Mouse (Mus musculus): ENCODE measurements at regions not wholly inside any gene's neighbourhood (a gene's known extent, or its start where the extent isn't known, plus 50 kb on each side); places are given as distances from the start of the nearest gene placed in this dataset.
A peak's percentile ranks its signal among the peaks of the same experiment; 100 is the strongest.

- DNase-seq (ENCODE audit: low spot score in 2 of 2), result no peak
Observed at GRCm38 (mm10) chr7:124857106-124857505, 587.4 kb upstream of the Kdm8 start.

- DNase-seq (ENCODE audit: low spot score in 2 of 2), result no peak
Observed at GRCm38 (mm10) chr7:124861397-124861796, 583.1 kb upstream of the Kdm8 start.

DNA sequence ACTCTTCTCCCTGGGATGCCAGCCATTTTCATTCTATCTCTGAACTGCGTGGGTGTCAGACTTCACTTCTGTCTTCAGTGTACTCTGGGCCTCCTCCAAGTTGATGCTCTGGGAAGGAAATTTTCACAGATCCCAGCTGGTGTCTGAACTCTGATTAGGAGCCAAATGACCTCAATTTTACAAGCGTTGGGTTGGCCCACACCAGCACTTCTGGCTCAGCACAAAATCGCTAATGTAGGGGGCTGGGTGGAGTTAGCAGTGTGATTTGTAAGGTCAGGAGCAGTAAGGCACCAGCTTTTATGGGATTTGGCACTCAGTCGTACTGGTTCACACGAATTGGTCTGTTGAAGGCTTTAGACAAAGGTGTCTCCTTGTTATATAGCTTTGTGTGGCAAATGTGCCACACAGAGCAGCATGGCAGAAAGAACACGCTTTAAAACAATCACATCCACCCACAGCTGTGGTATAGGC lies 576.3 kb upstream of the Kdm8 start:
- DNase-seq (ENCODE audit: low spot score in 2 of 2), result no peak

DNA sequence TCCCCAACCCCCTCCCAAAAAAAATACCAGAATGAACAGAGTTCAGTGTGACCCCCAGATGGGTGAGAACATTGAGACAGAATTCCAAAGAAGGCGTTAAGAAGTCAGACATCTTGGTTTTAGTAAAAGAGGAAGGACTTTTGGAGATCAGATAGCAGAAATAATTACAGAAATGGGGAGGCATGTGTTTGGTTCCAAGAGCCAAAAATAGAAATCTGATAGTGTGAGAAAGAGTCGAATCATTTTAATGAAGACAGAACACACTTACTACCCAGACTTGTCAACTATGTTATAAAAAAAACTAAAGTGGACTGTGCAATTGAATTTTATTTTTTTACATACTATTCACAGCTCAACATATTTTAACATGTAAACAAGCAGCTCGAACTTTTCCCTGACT lies 575.9 kb upstream of the Kdm8 start:
- DNase-seq (ENCODE audit: low spot score in 2 of 2), result no peak

GRCm38 (mm10) chr7:124880771-124881170 lies 563.7 kb upstream of the Kdm8 start:
- DNase-seq (ENCODE audit: low spot score in 2 of 2), result no peak

GRCm38 (mm10) chr7:124907233-124907632 lies 537.2 kb upstream of the Kdm8 start:
- peak in 1 of 2 experiments; percentile 18 for DNase-seq (ENCODE audit: low spot score in 2 of 2)

GRCm38 (mm10) chr7:124907662-124908296 lies 536.7 kb upstream of the Kdm8 start:
- DNase-seq (ENCODE audit: low spot score in 2 of 2), result no peak

DNA sequence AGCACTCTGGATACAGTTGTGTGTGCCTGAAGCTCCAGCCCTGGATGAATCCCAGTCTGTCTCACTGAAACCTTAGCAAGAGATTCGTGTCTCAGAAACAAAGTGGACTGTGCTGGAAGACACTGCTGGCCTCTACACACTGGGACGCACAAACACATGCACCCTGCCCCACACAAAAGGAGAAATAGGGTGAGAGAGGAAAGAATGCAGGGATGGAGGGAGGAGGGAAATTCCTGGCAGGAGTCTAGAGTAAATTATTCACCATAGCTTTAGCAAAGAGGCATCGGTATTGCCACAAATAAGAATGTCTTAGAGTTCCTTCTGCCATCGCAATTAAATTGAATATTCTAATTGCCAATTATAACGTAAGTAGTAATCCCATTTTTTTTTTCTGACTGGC lies 530.4 kb upstream of the Kdm8 start:
- no peak for DNase-seq (ENCODE audit: low spot score in 2 of 2)

DNA sequence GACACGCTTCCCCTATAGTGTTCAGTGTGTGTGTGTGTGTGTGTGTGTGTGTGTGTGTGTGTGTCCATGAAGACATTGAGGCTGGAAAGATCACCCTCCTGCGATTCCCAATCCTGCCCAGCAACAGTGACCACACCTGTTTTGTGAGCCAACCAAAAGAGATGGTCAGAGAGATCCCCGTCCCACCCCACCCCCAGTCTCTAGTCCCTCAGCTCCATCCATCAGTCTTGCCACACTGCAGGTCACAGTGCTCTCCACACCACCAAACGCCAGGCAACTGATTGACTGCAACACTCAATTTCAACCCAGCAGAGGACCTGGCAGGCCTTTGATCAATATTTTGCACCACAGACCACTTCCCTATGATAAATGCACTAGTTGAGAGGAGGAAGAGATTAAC lies 530.0 kb upstream of the Kdm8 start:
- DNase-seq (ENCODE audit: low spot score in 2 of 2), result no peak

- DNase-seq (ENCODE audit: low spot score in 2 of 2), result no peak
Observed at GRCm38 (mm10) chr7:124914972-124915371, 529.5 kb upstream of the Kdm8 start.

- DNase-seq (ENCODE audit: low spot score in 2 of 2), result no peak
Observed at GRCm38 (mm10) chr7:124915637-124916036, 528.8 kb upstream of the Kdm8 start.

DNA sequence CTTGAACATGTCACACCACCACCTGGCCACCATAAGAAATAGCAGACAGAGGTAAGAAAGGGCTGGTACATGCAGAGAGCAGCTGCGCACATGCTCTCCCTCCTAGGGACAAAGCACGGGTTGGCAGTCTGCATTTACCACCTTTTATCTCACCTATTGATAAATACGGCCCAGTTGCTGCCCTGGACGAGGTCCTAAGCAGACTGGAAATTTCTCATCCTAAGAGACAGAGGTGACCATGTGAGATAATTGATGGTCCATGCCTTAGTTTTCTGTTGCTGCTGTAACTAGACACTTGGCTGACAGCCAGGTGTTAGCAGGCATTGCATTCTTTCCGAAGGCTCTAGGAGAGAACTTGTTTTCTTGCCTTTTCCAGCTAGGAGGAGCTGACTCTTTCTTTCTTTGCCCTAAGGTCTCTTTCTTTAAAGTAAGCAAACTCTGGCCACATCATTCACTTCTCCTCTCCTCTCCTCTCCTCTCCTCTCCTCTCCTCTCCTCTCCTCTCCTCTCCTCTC lies 526.8 kb upstream of the Kdm8 start:
- DNase-seq (ENCODE audit: low spot score in 2 of 2), result no peak

GRCm38 (mm10) chr7:124922806-124923205 lies 521.7 kb upstream of the Kdm8 start:
- DNase-seq (ENCODE audit: low spot score in 2 of 2), result no peak

DNA sequence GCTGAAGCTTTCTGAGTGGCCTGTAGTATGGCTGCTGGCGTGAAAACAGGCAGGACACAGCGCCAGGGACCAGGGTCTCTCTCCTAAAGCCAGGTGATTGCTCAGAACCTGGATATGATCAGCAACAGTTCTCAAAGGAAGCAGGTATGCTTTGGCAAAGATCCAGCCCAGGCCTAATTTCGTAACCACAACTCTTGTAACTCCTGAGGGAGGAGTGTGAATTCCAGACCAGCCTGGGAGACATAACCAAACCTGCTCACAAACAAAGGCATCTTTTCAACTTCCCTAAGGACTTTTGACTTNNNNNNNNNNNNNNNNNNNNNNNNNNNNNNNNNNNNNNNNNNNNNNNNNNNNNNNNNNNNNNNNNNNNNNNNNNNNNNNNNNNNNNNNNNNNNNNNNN lies 510.9 kb upstream of the Kdm8 start:
- no peak for DNase-seq (ENCODE audit: low spot score in 2 of 2)

- no peak for DNase-seq (ENCODE audit: low spot score in 2 of 2)
Observed at GRCm38 (mm10) chr7:124939357-124939756, 505.1 kb upstream of the Kdm8 start.

DNA sequence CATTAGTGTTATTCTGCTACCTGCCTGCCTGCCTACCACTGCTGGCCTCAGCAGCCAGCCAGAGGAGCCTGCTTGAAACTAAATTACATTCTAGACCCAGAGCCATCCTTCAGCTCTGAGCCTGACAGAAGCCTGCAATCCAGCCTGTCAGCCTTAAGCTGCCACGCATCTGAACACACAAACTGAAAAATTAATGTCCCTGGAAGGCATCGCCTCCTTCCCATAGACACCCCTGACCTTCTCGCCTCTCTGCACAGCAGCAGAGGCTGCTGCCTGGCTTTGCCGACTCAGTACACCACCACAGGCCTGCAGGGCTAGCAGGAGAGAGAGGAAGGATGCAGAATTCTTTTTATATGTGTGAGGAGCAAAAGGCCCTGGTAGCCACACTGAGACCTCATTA lies 502.9 kb upstream of the Kdm8 start:
- no peak for DNase-seq (ENCODE audit: low spot score in 2 of 2)

GRCm38 (mm10) chr7:124946424-124946823 lies 498.1 kb upstream of the Kdm8 start:
- DNase-seq (ENCODE audit: low spot score in 2 of 2), result no peak

GRCm38 (mm10) chr7:124957329-124957728 lies 487.1 kb upstream of the Kdm8 start:
- DNase-seq (ENCODE audit: low spot score in 2 of 2), result no peak

- DNase-seq (ENCODE audit: low spot score in 2 of 2), result no peak
Observed at GRCm38 (mm10) chr7:124974870-124975488, 469.5 kb upstream of the Kdm8 start.

DNA sequence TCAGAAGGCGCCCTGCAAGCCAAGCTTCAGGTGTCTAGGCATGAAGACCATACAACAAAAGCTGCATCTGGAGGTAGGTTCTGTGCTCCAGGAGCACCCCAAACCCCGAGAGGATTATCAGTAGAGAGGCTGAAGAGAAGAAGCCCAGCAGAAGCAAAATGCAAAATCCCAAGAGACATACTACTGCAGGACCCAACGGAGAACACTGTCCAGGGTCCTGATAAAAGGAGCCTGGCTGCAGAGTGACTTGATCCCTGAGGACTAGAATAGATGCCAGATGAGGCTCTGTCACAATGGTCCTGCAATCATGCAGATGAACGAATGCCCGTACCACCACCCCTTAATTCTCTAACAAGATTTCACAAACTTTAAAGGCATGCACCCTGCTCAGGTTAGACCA lies 455.0 kb upstream of the Kdm8 start:
- no peak for DNase-seq (ENCODE audit: low spot score in 2 of 2)

DNA sequence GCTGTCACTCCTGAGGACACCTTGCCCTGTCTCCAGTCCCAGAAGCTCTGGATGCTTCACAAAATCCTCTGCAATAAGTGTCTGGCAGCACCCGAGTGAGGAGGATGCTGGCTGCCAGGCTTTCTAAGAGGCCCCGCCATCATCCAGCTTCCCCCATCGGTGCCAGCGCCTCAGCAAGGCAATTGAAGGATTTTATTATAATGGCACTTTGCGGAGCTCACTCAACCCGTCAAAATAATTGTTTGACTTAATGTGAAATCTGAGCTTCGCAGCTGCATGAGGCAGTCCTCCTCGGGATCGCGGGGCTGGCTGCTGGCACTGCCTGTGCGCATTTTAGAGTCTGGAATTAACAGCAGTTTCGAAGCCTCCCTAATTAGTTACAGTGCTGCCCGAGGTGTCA lies 453.8 kb upstream of the Kdm8 start:
- peak; percentile 18 to 26 for DNase-seq (ENCODE audit: low spot score in 2 of 2)

GRCm38 (mm10) chr7:124996538-124996937 lies 447.9 kb upstream of the Kdm8 start:
- DNase-seq (ENCODE audit: low spot score in 2 of 2), result no peak

GRCm38 (mm10) chr7:125000669-125001068 lies 443.8 kb upstream of the Kdm8 start:
- no peak for DNase-seq (ENCODE audit: low spot score in 2 of 2)
